Mouse (Mus musculus) liver, embryonic 11.5 days (tissue): ENCODE data around the gene Tmc1. TPM values are rescaled to one million over a fixed set of nuclear protein-coding genes. Genes with fewer than 3 reads are reported as not detected.

ENCODE experiments used
- ATAC-seq: fragments of 200-750 bp; cut with Nextera tagmentation; replicated peaks from 2 replicates; pipeline ENCODE4 v1.8.0; 2017; ENCODE audit warnings: moderate number of reproducible peaks, mild to moderate bottlenecking, moderate TSS enrichment, moderate library complexity; ENCODE audit not compliant: low FRiP score
- DNase-seq: peaks from one replicate; pipeline ENCODE4 v3.0.0-alpha.2; 2017; ENCODE audit warnings: low spot score
- H3K27ac ChIP-seq: fragments of 300-500 bp; sonication (generic); 2 replicates; pipeline ENCODE4 v1.5.1; 2014; ENCODE audit warnings: mild to moderate bottlenecking, low read depth, low read length, control low read depth
- H3K27me3 ChIP-seq: fragments of 300-500 bp; sonication (generic); replicated peaks from 2 replicates; pipeline ENCODE4 v1.6.1; 2014; ENCODE audit warnings: low read length, mixed read lengths; ENCODE audit not compliant: control insufficient read depth, insufficient read depth
- H3K36me3 ChIP-seq: fragments of 300-500 bp; sonication (generic); 2 replicates; pipeline ENCODE4 v1.6.1; 2014; ENCODE audit warnings: mild to moderate bottlenecking, low read length, moderate library complexity, mixed read lengths; ENCODE audit not compliant: control insufficient read depth, insufficient read depth
- H3K4me1 ChIP-seq: fragments of 300-500 bp; sonication (generic); replicated peaks from 2 replicates; pipeline ENCODE4 v1.6.1; 2014; ENCODE audit warnings: low read length, mixed read lengths; ENCODE audit not compliant: control insufficient read depth, insufficient read depth
- H3K4me2 ChIP-seq: fragments of 300-500 bp; sonication (generic); 2 replicates; pipeline ENCODE4 v1.6.1; 2014; ENCODE audit warnings: mild to moderate bottlenecking, control low read depth, moderate library complexity
- H3K4me3 ChIP-seq: fragments of 300-500 bp; sonication (generic); 2 replicates; pipeline ENCODE4 v1.5.1; 2014; ENCODE audit warnings: low read depth, low read length, control low read depth
- H3K9ac ChIP-seq: fragments of 300-500 bp; sonication (generic); 2 replicates; pipeline ENCODE4 v1.6.1; 2014; ENCODE audit warnings: low read depth, low read length, control low read depth
- H3K9me3 ChIP-seq: fragments of 300-500 bp; sonication (generic); 2 replicates; pipeline ENCODE4 v1.6.1; 2016; ENCODE audit warnings: low read length, inconsistent platforms, mixed read lengths; ENCODE audit not compliant: control insufficient read depth
- WGBS: fragments of 180-500 bp; shearing (Covaris S2); extraction: QIAGEN DNeasy Blood & Tissue Kit; methylation state at CpG from one replicate; pipeline ENCODE4 v1.1.7; 2014; 5-methylcytosine and 5-hydroxymethylcytosine counted together
- polyA plus RNA-seq: library from polyadenylated mRNA; unstranded; fragments of >200 nt; fragmentation: Nextera tagmentation; extraction: Ambion mirVana; gene quantifications from 2 replicates; pipeline ENCODE4 v1.2.1, GENCODE M21; 2014

The Tmc1 gene
- 0.04 and 0.13 TPM in 2 replicates for polyA plus RNA-seq

- no peak within 1 kb of the TSS for H3K9ac ChIP-seq
- H3K27me3 ChIP-seq, result no peaks in the 10 kb centered on the region
- DNase-seq (no peak), ATAC-seq (no peak)
- H3K4me2 ChIP-seq, result no peak within 1 kb of the TSS
- no peaks in the 10 kb centered on the region for H3K4me1 ChIP-seq
- no peaks in the 10 kb centered on the region for H3K36me3 ChIP-seq
- H3K4me3 ChIP-seq, result no peak within 1 kb of the TSS
- no peak within 1 kb of the TSS for H3K27ac ChIP-seq
- no peaks in the 10 kb centered on the region for H3K9me3 ChIP-seq
- WGBS, result 70% methylated on average over 6 of the region's 6 CpGs
Measured at GRCm38 (mm10) chr19:20953874-20954273, at the start of gene Tmc1. TSS of gene Tmc1 (minus strand) at chr19:20954202.

GRCm38 (mm10) chr19:21001552-21001951, 47.5 kb upstream of the Tmc1 start:
- no peaks in the 10 kb centered on the region for H3K4me1 ChIP-seq
- ATAC-seq (no peak), DNase-seq (no peak)
- H3K4me2 ChIP-seq, result no peak overlapping the region
- no peaks in the 10 kb centered on the region for H3K9me3 ChIP-seq
- H3K36me3 ChIP-seq, result no peaks in the 10 kb centered on the region
- H3K4me3 ChIP-seq, result no peak overlapping the region
- no peak overlapping the region for H3K9ac ChIP-seq
- no peak overlapping the region for H3K27ac ChIP-seq
- H3K27me3 ChIP-seq, result no peaks in the 10 kb centered on the region

DNA sequence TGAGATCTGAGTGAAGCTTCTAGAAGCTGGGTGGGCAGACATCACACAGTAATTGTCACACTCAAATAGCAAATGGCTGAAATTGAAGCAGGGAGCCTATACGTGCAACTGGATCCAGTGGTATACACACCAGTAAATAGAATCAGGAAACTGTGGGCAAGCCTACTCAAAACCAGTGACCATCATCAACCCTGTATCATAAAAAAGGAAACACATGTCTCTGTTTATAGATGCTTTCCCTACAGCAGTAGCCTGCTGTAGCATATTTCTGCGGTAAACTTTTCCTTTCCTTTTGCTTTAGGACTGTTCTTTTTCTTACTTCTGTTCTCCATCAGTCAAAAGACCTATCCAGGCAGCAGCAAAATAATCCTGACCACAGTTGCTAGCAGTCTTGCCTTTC, 25.2 kb upstream of the Tmc1 start:
- H3K4me2 ChIP-seq, result no peak overlapping the region
- H3K27me3 ChIP-seq, result no peaks in the 10 kb centered on the region
- no peaks in the 10 kb centered on the region for H3K9me3 ChIP-seq
- H3K27ac ChIP-seq, result no peak overlapping the region
- H3K4me1 ChIP-seq, result no peaks in the 10 kb centered on the region
- 73% methylated on average over 2 of the region's 2 CpGs for WGBS
- DNase-seq (no peak), ATAC-seq (no peak)
- H3K9ac ChIP-seq, result no peak overlapping the region
- no peak overlapping the region for H3K4me3 ChIP-seq
- H3K36me3 ChIP-seq, result no peaks in the 10 kb centered on the region

DNA sequence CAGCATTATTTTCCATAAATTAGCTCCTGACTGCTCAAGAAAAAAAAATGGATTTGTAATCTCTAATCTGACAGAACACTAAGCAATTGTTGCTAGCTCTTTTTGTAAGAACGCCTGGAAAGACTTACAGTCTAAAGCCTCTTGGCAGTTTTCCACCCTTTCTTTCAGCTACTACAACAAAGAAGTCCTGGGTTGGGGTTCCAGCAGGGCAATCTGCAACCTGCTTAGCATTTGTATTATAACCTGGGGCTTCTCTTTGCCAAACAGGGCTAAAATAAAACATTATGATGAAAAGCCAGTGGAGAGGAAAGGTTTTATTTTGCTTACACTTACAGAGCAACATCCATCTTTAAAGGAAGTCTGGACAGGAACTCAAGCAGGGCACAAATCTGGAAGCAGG, 24.1 kb upstream of the Tmc1 start:
- WGBS, result 34% methylated on average over 1 of the region's 1 CpGs
- Histone ChIP-seq H3K4me3 (no peak overlapping the region), H3K27me3 (no peaks in the 10 kb centered on the region), H3K9ac (no peak overlapping the region), H3K4me1 (no peaks in the 10 kb centered on the region), H3K4me2 (no peak overlapping the region), H3K36me3 (no peaks in the 10 kb centered on the region), H3K9me3 (no peaks in the 10 kb centered on the region), H3K27ac (no peak overlapping the region)
- ATAC-seq, result no peak
- DNase-seq, result no peak

DNA sequence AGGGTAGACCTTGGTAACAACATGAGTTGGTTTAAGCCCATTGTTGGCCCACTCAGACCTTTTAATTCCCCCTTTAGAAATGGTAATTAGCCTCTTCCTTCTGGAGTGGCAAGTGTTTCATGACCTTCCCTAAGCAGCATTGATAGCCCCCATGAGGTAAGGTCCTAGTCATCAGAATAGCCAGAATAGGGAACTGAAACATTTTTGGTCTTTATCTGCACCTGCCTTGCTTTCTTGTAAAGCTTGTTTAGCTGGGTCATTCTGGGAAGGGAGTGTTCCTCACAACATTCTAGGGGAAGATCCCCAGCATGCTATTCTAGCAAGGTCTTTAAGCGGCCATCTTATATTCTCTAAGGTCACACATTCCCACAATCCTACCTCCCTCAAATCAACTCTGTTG, 17.9 kb upstream of the Tmc1 start:
- WGBS, result 88% methylated on average over 1 of the region's 1 CpGs
- Histone ChIP-seq H3K9me3 (no peaks in the 10 kb centered on the region), H3K9ac (no peak overlapping the region), H3K4me2 (no peak overlapping the region), H3K27me3 (no peaks in the 10 kb centered on the region), H3K36me3 (no peaks in the 10 kb centered on the region), H3K4me1 (no peaks in the 10 kb centered on the region), H3K4me3 (no peak overlapping the region), H3K27ac (no peak overlapping the region)
- ATAC-seq (no peak), DNase-seq (no peak)

- ATAC-seq (no peak), DNase-seq (no peak)
- WGBS, result 84% methylated on average over 5 of the region's 5 CpGs
- H3K36me3 ChIP-seq, result no peaks in the 10 kb centered on the region
- H3K9ac ChIP-seq, result no peak overlapping the region
- H3K27me3 ChIP-seq, result no peaks in the 10 kb centered on the region
- H3K27ac ChIP-seq, result no peak overlapping the region
- H3K9me3 ChIP-seq, result no peaks in the 10 kb centered on the region
- H3K4me1 ChIP-seq, result no peaks in the 10 kb centered on the region
- H3K4me2 ChIP-seq, result no peak overlapping the region
- no peak overlapping the region for H3K4me3 ChIP-seq
Measured at GRCm38 (mm10) chr19:20954815-20955214, 813 bp upstream of the Tmc1 start.

DNA sequence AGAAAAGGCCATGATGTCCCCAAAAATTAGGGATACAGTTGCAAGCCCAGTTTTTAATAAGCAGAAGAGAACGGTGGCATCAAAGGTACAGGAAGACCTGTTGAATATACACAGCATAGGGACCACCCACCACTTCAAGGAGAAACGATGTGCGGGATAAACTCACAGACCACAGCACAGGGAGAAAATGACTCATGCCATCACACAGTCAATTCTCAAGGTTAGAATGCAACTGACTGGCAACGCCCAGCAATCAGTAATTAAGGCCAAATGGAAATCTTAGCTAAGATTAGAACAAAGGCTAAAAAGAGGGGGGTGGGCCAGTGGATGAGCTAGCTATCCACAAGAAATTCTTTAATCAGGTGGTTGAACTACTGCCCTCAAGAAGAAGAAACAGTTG, 9.6 kb downstream of the Tmc1 start:
- no peaks in the 10 kb centered on the region for H3K27me3 ChIP-seq
- H3K27ac ChIP-seq, result no peak overlapping the region
- no peak overlapping the region for H3K9ac ChIP-seq
- H3K36me3 ChIP-seq, result no peaks in the 10 kb centered on the region
- no peaks in the 10 kb centered on the region for H3K4me1 ChIP-seq
- H3K4me3 ChIP-seq, result no peak overlapping the region
- no peak for DNase-seq
- H3K4me2 ChIP-seq, result no peak overlapping the region
- no peak for ATAC-seq
- H3K9me3 ChIP-seq, result no peaks in the 10 kb centered on the region
- 71% methylated on average over 4 of the region's 4 CpGs for WGBS

DNA sequence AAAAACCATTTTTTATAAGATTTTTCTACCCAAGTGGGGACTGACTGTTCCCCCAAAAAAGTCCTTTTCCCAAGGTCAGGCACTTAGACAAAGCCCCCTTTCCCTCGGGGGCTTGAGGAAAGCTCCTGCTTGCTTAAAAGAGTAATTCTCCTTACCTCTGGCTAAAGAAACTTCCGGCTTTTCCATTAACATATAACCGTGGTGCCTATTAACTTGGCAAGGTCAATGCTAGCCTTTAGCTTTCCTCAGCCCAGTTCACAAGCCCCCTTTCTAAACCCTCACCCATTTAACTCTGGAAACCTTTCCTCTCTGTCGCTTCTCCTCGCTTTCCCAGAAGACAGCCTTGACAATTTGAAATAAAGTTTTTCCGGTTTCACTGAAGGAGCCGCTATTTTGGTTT, 29.7 kb downstream of the Tmc1 start:
- Histone ChIP-seq H3K27me3 (no peaks in the 10 kb centered on the region), H3K9me3 (no peaks in the 10 kb centered on the region), H3K9ac (no peak overlapping the region), H3K4me1 (no peaks in the 10 kb centered on the region), H3K36me3 (no peaks in the 10 kb centered on the region), H3K27ac (no peak overlapping the region), H3K4me3 (no peak overlapping the region), H3K4me2 (no peak overlapping the region)
- 55% methylated on average over 7 of the region's 7 CpGs for WGBS
- DNase-seq, result no peak
- ATAC-seq, result no peak

DNA sequence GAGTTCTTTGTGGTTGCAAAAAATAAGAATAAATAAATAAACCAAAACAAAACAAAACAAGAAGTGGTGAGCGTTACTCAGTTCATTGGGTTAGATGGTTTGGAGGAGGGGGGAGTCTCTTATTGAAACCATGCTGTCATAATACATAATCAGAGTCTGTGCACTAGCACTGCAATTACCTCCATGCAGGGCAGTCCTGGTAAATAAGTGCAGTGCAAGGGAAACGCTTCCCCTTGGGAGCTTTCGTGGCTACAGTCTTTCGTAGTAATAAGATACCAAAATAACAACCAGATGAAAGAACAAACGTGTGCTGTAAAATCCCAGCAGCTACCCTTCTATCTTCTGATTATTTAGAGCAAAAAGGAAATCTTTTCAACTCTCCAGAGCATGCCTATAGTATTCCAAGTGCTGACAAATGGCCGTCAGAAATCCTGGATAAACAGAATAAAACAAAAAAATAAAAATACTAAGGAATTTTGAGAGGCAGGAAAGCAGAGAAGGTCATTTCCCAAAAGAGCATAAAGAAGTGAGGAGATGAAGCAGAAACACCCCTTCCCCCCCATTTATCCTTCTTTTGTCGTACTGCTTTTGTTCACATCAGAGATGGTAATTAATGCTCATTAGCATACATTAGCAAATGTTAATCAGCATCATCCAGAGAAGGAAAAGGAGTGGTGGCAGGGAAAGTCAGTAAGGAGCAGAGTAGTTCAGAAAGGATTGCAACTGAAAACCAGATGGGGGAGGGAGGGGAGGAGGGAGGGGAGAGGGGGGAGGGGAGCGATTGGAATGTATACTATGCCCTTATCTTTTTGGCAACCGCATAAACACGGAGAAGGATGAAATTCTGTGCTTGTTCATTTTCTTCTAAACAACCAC, 30.4 kb downstream of the Tmc1 start:
- DNase-seq, result no peak
- Histone ChIP-seq H3K4me3 (no peak overlapping the region), H3K27me3 (no peaks in the 10 kb centered on the region), H3K27ac (no peak overlapping the region), H3K4me1 (no peaks in the 10 kb centered on the region), H3K9me3 (no peaks in the 10 kb centered on the region), H3K36me3 (no peaks in the 10 kb centered on the region), H3K9ac (no peak overlapping the region), H3K4me2 (no peak overlapping the region)
- WGBS, result 27% methylated on average over 10 of the region's 10 CpGs
- no peak for ATAC-seq
